Mouse (Mus musculus): Measurements from ENCODE around the gene Zscan26. TPM values are rescaled to one million over a fixed set of nuclear protein-coding genes. Genes with fewer than 3 reads are reported as not detected.

Gene Zscan26
- total and polyA plus RNA-seq, 3 experiments = 14.2 to 20.9 (median 14.8) TPM

- Histone ChIP-seq H3K36me3 (replicated peaks in 1 of 2; ENCODE audit: control insufficient read depth in 1 of 2, insufficient read depth in 1 of 2, low read length in 1 of 2) (no peaks in the 10 kb centered on the region), H3K9ac (ENCODE audit: insufficient read depth, low read depth) (no peak overlapping the region), H3K27me3 (replicated peaks) (peaks cover under 1% of the 10 kb centered on the region), H3K9me3 (replicated peaks; ENCODE audit: low read length) (no peaks in the 10 kb centered on the region), H3K4me1 (ENCODE audit: control insufficient read depth in 1 of 2, insufficient read depth in 2 of 2) (peaks cover 2 to 4% of the 10 kb centered on the region in 2 experiments; a peak in 1 of 4 replicates), H3K4me2 (ENCODE audit: insufficient read depth, low read depth, poor library complexity, severe bottlenecking) (no peak overlapping the region), H3K27ac (ENCODE audit: insufficient read depth, low read depth) (no peak overlapping the region), H3K79me2 (replicated peaks; ENCODE audit: control insufficient read depth, extremely low read depth, insufficient read depth, poor library complexity, severe bottlenecking) (no peaks in the 10 kb centered on the region), H3K4me3 (replicated peaks in 1 of 3; ENCODE audit: low read depth in 2 of 3, low read length in 2 of 3, poor library complexity in 1 of 3) (no peak overlapping the region)
- in situ Hi-C loops (cut with MboI; ENCODE audit: low pct_ligation_motif_present, low pct_unique_long_range_greater_than_20kb, low sequenced_read_pairs) (no loop called here), dilution Hi-C loops (cut with MboI; ENCODE audit: extremely low pct_ligation_motif_present, extremely low pct_unique_long_range_greater_than_20kb, low sequenced_read_pairs) (no loop called here)
- no peak for DNase-seq (ENCODE audit: extremely low read depth)
- TF ChIP-seq HCFC1 (IDR thresholded peaks at IDR 0.05; ENCODE audit: low read depth, low read length) = no peak
- no peak for TF ChIP-seq RAD21 (IDR thresholded peaks at IDR 0.05; ENCODE audit: low read depth, low read length)
- no peak for TF ChIP-seq CHD2 (IDR thresholded peaks at IDR 0.05; ENCODE audit: low read length)
- no peak for TF ChIP-seq SIN3A (IDR thresholded peaks at IDR 0.05; ENCODE audit: low read length)
- TF ChIP-seq MEF2A (IDR thresholded peaks at IDR 0.05; ENCODE audit: borderline replicate concordance, low read depth, low read length) = no peak
- TF ChIP-seq UBTF (IDR thresholded peaks at IDR 0.05; ENCODE audit: low read depth, low read length) = no peak
- no peak for TF ChIP-seq MXI1 (IDR thresholded peaks at IDR 0.05; ENCODE audit: low read depth, low read length)
- TF ChIP-seq KAT2A (IDR thresholded peaks at IDR 0.05; ENCODE audit: insufficient replicate concordance, low read length) = no peak
- no peak for TF ChIP-seq MAFK (IDR thresholded peaks at IDR 0.05; ENCODE audit: insufficient replicate concordance, low read length)
- TF ChIP-seq POLR2AphosphoS2 (IDR thresholded peaks at IDR 0.05; ENCODE audit: low read depth, low read length) = no peak
Measured at GRCm38 (mm10) chr13:21472427-21472826, 18.9 kb upstream of the Zscan26 start.

- in situ Hi-C loops (cut with MboI; ENCODE audit: low pct_ligation_motif_present, low pct_unique_long_range_greater_than_20kb, low sequenced_read_pairs) = no loop called here
- Histone ChIP-seq H3K27ac (ENCODE audit: insufficient read depth, low read depth) (no peak overlapping the region), H3K9ac (ENCODE audit: insufficient read depth, low read depth) (no peak overlapping the region), H3K36me3 (replicated peaks in 1 of 2; ENCODE audit: control insufficient read depth in 1 of 2, insufficient read depth in 1 of 2, low read length in 1 of 2) (no peaks in the 10 kb centered on the region), H3K9me3 (replicated peaks; ENCODE audit: low read length) (no peaks in the 10 kb centered on the region), H3K4me3 (replicated peaks in 1 of 3; ENCODE audit: low read depth in 2 of 3, low read length in 2 of 3, poor library complexity in 1 of 3) (no peak overlapping the region), H3K4me1 (ENCODE audit: control insufficient read depth in 1 of 2, insufficient read depth in 2 of 2) (peaks cover 2 to 4% of the 10 kb centered on the region in 2 experiments; a peak in 1 of 4 replicates), H3K4me2 (ENCODE audit: insufficient read depth, low read depth, poor library complexity, severe bottlenecking) (peak overlapping the region; percentile 76), H3K27me3 (replicated peaks) (peaks cover 2% of the 10 kb centered on the region), H3K79me2 (replicated peaks; ENCODE audit: control insufficient read depth, extremely low read depth, insufficient read depth, poor library complexity, severe bottlenecking) (no peaks in the 10 kb centered on the region)
- no peak for TF ChIP-seq NELFE (IDR thresholded peaks at IDR 0.05; ENCODE audit: low read depth, low read length)
- no peak for TF ChIP-seq BHLHE40 (IDR thresholded peaks at IDR 0.05; ENCODE audit: low read depth, low read length)
- dilution Hi-C loops (cut with MboI; ENCODE audit: extremely low pct_ligation_motif_present, extremely low pct_unique_long_range_greater_than_20kb, low sequenced_read_pairs) = no loop called here
- no peak for DNase-seq (ENCODE audit: extremely low read depth)
Measured at GRCm38 (mm10) chr13:21469097-21469496, 15.6 kb upstream of the Zscan26 start.
